Mouse (Mus musculus): ENCODE measurements around the gene 1700047I17Rik2.
"Not testable (repeated sequence)": the region's sequence is repeated elsewhere in the genome, so short reads cannot be mapped to it uniquely, and the experiment has no call there.

1700047I17Rik2 gene

DNA sequence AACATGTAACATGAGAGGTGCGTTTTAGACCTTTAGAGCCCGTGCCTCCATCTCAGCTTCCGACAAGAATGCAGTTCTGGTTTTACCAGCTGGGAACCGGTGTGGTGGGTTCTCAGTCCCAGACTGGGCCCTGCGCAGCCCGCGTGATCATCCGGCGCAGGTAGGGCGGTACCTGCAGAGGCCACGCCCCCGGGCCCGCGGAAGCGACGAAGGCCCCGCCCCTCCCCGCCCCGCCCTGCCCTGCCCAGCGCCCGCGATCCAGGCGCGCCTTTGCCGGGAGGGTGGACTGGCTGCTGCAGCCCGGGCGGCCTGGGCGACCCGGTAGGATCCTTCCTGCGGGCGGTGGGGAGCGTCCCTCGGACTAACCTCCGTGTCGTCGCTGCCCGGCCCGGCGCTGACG lies at the start of gene 1700047I17Rik2:
1700047I17Rik2 (plus strand) TSS at position 287 of the 400 bp plus-strand sequence.
- DNase-seq (ENCODE audit: low spot score in 2 of 2): not testable (repeated sequence)

DNA sequence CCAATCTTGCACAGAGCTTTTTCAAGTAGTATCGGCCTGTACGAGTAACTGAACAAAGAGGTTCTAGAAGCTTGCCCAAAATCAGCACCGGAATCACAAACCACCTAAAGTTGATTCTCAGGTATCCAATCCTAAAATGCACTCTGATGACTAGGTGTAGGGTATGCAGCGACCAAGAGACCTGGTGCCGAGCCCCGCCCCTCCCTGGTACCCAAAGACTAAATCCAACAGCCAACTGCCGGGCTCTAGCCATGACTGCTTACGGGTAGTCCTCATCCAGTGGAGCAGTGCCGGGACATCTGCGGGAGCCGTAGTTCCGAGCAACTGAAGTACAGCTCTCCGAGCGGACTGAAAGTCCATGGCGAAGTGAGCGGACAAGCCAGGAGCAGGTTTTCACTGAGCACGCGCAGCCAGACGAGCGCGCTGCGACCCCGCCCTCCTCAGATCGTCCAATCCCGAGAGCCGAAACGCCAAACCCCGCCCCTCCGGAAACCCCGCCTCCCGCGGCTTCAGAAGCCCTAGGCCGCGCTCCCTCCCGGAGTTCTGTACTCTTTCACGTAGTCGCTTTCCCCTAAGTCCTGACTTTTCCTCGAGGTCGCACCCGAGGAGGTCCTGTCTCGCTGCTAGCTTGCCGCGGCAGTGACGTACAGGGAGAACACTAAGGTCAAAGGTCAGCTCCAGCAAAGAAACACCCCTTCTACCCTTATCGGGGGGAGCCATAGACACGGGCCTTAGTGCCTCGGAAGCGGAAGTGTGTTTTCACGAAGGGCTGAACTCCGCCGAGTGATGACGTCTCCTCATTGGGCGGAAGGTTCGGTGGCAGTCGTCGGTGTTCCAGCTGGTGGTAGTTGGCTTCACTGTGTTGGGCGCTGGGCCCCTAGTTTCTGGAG lies 44.6 kb upstream of the 1700047I17Rik2 start, which contains the start of gene Srp54b:
Srp54b (plus strand) TSS at position 546 of the 890 bp plus-strand sequence.
- DNase-seq (ENCODE audit: low spot score in 2 of 2): not testable (repeated sequence)

DNA sequence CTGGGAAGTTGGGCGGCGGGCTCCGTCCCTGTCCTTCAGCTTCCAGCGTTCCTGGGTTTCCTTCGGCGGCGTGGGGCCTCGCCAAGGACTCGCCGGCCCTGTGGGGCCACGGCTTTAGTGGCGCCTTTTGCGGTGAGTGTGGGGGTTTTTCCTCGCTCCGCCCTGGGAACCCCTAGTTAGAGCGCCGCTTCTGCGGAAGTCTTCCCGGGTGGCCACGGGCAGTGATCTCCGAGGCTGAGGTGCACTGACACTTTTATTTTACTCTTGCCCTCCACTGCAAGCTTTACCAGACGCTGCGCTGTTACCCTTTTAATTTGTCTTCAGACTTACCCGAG lies 44.0 kb upstream of the 1700047I17Rik2 start:
- DNase-seq (ENCODE audit: low spot score in 2 of 2): not testable (repeated sequence)

DNA sequence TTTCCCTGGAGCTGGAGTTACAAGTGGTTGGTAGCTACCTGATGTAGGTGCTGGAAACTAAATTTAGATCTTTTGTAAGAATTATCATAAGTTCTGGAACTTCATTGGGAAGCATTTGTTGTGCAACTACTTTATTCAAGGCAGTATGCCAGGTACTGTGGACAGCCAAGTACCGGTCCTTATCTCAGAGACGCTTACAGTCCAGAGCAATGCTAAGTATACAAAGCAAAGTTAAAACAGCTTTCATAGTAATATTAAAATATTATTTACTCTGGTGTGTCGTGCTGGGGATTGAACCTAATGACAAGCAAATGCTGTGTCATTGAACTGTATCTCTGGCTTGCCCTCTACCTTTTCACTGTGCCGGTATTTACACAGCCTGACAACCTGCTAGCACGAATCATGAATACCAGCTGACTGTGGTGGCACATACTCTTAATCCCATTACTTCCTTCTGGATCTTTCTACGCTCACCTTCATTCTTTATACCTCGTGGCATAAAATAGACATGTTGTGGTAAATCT lies 32.3 kb upstream of the 1700047I17Rik2 start:
- DNase-seq (ENCODE audit: low spot score in 2 of 2): not testable (repeated sequence)

DNA sequence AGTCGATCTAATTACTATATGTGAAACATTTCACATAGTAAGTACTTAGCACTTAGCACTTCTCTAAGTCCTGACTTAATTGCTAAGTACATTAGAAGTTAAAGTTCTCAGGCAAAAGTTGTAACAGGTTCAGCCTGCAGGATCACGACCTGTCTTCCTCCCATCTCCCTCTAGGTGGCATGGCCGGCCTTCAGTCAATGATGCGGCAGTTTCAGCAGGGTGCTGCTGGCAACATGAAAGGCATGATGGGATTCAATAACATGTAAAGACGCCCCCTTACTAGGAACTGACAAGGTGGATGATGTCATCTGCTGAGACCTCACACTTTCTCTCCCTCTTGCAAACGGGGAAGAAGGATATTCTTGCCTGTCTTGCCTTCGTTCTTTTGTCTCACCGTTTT lies 11.7 kb upstream of the 1700047I17Rik2 start:
- not testable (repeated sequence) for DNase-seq (ENCODE audit: low spot score in 2 of 2)

DNA sequence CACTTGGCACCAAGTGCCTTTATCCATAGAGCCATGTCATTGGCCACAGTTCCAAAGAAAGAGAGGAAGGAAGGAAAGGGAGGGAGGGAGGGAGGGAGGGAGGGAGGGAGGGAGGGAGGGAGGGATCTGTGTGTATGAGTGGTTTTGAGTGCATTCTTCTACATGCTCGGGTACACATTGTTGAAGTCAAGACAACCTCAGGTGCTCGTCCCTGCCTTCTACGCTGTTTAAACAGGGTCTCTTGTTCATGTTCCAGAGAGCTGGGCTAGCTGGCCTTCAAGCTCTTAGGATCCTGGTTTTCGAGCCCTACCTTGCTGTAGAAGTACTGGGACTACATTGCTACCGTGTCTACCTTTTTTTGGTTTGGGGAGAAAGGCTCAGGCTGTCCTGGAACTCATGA lies 10.3 kb upstream of the 1700047I17Rik2 start:
- DNase-seq (ENCODE audit: low spot score in 2 of 2): not testable (repeated sequence)

DNA sequence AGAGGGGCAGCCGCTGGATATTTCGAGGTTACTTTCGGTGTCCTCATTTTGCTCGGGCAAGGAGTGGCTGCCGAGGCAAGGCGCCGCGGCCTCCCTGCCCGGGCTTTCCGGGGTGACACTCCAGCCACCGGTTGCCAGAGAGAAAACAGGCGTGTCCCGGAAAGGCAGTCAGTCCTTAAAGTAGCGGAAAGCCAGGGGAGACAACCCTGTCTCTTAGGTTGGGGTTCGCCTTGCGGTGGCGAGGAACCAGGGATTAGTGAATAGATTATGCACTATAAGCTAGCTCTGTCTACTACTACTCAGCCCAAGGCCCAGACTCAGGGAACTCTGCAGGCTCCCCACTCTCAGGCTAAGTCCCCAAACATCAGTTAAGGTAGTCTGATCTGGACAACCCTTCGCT lies 407 bp downstream of the 1700047I17Rik2 start:
- DNase-seq (ENCODE audit: low spot score in 2 of 2): not testable (repeated sequence)

DNA sequence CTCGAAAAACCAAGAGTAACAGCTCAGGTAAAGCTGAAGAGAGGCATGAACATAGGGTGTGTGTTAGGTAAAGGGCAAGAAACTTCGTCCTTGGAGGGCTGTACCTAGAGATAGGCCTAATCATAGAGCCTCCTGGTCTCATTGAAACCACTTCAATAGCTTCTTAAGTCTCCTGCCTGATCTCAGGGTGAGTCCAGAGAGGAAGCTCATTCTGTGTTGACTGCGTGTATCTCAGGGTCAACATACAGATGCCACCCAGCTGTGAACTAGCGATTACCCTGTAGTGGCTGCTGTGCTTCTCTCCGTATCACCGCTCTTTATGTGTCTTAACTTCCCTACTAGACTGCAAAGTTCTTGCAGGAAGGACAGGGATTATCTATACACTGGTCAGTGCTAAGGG lies 13.6 kb downstream of the 1700047I17Rik2 start:
- DNase-seq (ENCODE audit: low spot score in 2 of 2): not testable (repeated sequence)

DNA sequence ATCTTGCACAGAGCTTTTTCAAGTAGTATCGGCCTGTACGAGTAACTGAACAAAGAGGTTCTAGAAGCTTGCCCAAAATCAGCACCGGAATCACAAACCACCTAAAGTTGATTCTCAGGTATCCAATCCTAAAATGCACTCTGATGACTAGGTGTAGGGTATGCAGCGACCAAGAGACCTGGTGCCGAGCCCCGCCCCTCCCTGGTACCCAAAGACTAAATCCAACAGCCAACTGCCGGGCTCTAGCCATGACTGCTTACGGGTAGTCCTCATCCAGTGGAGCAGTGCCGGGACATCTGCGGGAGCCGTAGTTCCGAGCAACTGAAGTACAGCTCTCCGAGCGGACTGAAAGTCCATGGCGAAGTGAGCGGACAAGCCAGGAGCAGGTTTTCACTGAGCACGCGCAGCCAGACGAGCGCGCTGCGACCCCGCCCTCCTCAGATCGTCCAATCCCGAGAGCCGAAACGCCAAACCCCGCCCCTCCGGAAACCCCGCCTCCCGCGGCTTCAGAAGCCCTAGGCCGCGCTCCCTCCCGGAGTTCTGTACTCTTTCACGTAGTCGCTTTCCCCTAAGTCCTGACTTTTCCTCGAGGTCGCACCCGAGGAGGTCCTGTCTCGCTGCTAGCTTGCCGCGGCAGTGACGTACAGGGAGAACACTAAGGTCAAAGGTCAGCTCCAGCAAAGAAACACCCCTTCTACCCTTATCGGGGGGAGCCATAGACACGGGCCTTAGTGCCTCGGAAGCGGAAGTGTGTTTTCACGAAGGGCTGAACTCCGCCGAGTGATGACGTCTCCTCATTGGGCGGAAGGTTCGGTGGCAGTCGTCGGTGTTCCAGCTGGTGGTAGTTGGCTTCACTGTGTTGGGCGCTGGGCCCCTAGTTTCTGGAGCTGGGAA lies 30.5 kb downstream of the 1700047I17Rik2 start, which contains the start of gene Srp54c:
Srp54c (plus strand) TSS at position 543 of the 894 bp plus-strand sequence.
- not testable (repeated sequence) for DNase-seq (ENCODE audit: low spot score in 2 of 2)

DNA sequence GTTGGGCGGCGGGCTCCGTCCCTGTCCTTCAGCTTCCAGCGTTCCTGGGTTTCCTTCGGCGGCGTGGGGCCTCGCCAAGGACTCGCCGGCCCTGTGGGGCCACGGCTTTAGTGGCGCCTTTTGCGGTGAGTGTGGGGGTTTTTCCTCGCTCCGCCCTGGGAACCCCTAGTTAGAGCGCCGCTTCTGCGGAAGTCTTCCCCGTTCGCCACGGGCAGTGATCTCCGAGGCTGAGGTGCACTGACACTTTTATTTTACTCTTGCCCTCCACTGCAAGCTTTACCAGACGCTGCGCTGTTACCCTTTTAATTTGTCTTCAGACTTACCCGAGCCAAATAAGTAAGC lies 31.1 kb downstream of the 1700047I17Rik2 start:
- DNase-seq (ENCODE audit: low spot score in 2 of 2): not testable (repeated sequence)

DNA sequence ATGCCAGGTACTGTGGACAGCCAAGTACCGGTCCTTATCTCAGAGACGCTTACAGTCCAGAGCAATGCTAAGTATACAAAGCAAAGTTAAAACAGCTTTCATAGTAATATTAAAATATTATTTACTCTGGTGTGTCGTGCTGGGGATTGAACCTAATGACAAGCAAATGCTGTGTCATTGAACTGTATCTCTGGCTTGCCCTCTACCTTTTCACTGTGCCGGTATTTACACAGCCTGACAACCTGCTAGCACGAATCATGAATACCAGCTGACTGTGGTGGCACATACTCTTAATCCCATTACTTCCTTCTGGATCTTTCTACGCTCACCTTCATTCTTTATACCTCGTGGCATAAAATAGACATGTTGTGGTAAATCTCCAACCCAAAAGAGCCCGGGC lies 42.9 kb downstream of the 1700047I17Rik2 start:
- not testable (repeated sequence) for DNase-seq (ENCODE audit: low spot score in 2 of 2)

DNA sequence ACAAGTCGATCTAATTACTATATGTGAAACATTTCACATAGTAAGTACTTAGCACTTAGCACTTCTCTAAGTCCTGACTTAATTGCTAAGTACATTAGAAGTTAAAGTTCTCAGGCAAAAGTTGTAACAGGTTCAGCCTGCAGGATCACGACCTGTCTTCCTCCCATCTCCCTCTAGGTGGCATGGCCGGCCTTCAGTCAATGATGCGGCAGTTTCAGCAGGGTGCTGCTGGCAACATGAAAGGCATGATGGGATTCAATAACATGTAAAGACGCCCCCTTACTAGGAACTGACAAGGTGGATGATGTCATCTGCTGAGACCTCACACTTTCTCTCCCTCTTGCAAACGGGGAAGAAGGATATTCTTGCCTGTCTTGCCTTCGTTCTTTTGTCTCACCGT lies 62.6 kb downstream of the 1700047I17Rik2 start:
- not testable (repeated sequence) for DNase-seq (ENCODE audit: low spot score in 2 of 2)

DNA sequence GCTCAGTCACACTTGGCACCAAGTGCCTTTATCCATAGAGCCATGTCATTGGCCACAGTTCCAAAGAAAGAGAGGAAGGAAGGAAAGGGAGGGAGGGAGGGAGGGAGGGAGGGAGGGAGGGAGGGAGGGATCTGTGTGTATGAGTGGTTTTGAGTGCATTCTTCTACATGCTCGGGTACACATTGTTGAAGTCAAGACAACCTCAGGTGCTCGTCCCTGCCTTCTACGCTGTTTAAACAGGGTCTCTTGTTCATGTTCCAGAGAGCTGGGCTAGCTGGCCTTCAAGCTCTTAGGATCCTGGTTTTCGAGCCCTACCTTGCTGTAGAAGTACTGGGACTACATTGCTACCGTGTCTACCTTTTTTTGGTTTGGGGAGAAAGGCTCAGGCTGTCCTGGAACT lies 64.0 kb downstream of the 1700047I17Rik2 start:
- DNase-seq (ENCODE audit: low spot score in 2 of 2): not testable (repeated sequence)

All from frontal cortex, postnatal 25 days (tissue).